Mouse (Mus musculus) testis, adult 2 months (tissue): ENCODE data around the gene Gm44973. TPM values are rescaled to one million over a fixed set of nuclear protein-coding genes. Genes with fewer than 3 reads are reported as not detected.
A peak's percentile ranks its signal among the peaks of the same experiment; 100 is the strongest.

ENCODE experiments used
- H3K27ac ChIP-seq: fragments of 200-500 bp; 2 replicates; pipeline ENCODE4 v1.5.1; 2012; ENCODE audit warnings: low read depth, low read length; ENCODE audit not compliant: control insufficient read depth, insufficient read depth
- H3K27me3 ChIP-seq: fragments of 200-500 bp; 2 replicates; pipeline ENCODE4 v1.6.1; 2012; ENCODE audit warnings: mild to moderate bottlenecking, low read length, moderate library complexity; ENCODE audit not compliant: control insufficient read depth, insufficient read depth
- H3K36me3 ChIP-seq: fragments of 200-500 bp; 2 replicates; pipeline ENCODE4 v1.6.1; 2012; ENCODE audit warnings: mild to moderate bottlenecking, low read length; ENCODE audit not compliant: control insufficient read depth, insufficient read depth
- H3K4me1 ChIP-seq: fragments of 200-500 bp; 2 replicates; pipeline ENCODE4 v1.6.1; 2012; ENCODE audit warnings: low read length; ENCODE audit not compliant: control insufficient read depth, insufficient read depth
- H3K4me3 ChIP-seq: fragments of 200-500 bp; 2 replicates; pipeline ENCODE4 v1.5.1; 2012; ENCODE audit warnings: low read depth, mild to moderate bottlenecking, low read length, moderate library complexity, mixed read lengths; ENCODE audit not compliant: control insufficient read depth
- CTCF ChIP-seq: fragments of 200-500 bp; IDR thresholded peaks from 2 replicates; pipeline ENCODE4 v1.5.1; 2012; ENCODE audit warnings: low read depth, mild to moderate bottlenecking, inconsistent platforms, low read length, moderate library complexity; ENCODE audit not compliant: control insufficient read depth, insufficient read depth, insufficient replicate concordance
- POLR2A ChIP-seq: fragments of 200-500 bp; IDR thresholded peaks from 2 replicates; pipeline ENCODE4 v1.6.1; 2012; ENCODE audit warnings: low read depth, mild to moderate bottlenecking, inconsistent platforms, low read length, moderate library complexity; ENCODE audit not compliant: control insufficient read depth
- polyA plus RNA-seq: library from polyadenylated mRNA; depleted of rRNA; stranded (reverse); fragments of >200 nt; gene quantifications from 2 replicates; pipeline ENCODE4 v1.2.3, GENCODE M21; 2012

Gene Gm44973
- polyA plus RNA-seq, 1 experiment, result not detected

- Histone ChIP-seq H3K4me1 (peaks cover 17% of the 10 kb centered on the region), H3K4me3 (no peak within 1 kb of the TSS), H3K27ac (no peak within 1 kb of the TSS), H3K27me3 (no peaks in the 10 kb centered on the region), H3K36me3 (no peaks in the 10 kb centered on the region)
- TF ChIP-seq POLR2A, result no peak
- no peak for TF ChIP-seq CTCF
Observed at GRCm38 (mm10) chr7:5033818-5034217, 18.5 kb downstream of the Gm44973 start, which contains the start of gene 4632433K11Rik. Gene 4632433K11Rik, plus strand, starts transcription at chr7:5034118.

- H3K4me3 ChIP-seq, result no peak overlapping the region
- TF ChIP-seq POLR2A, result no peak
- no peak for TF ChIP-seq CTCF
- H3K36me3 ChIP-seq, result no peaks in the 10 kb centered on the region
- no peak overlapping the region for H3K27ac ChIP-seq
- H3K4me1 ChIP-seq, result peaks cover 6% of the 10 kb centered on the region
- no peaks in the 10 kb centered on the region for H3K27me3 ChIP-seq
Observed at GRCm38 (mm10) chr7:5035628-5036027, 20.3 kb downstream of the Gm44973 start.

GRCm38 (mm10) chr7:5036136-5036535 lies 20.8 kb downstream of the Gm44973 start:
- H3K27ac ChIP-seq, result no peak overlapping the region
- no peaks in the 10 kb centered on the region for H3K27me3 ChIP-seq
- no peaks in the 10 kb centered on the region for H3K36me3 ChIP-seq
- H3K4me1 ChIP-seq, result peaks cover 3% of the 10 kb centered on the region
- TF ChIP-seq CTCF (no peak), POLR2A (no peak)
- H3K4me3 ChIP-seq, result no peak overlapping the region

GRCm38 (mm10) chr7:5037026-5037425 lies 21.7 kb downstream of the Gm44973 start:
- no peaks in the 10 kb centered on the region for H3K27me3 ChIP-seq
- TF ChIP-seq CTCF, result no peak
- no peak for TF ChIP-seq POLR2A
- no peaks in the 10 kb centered on the region; the same call in 1 of the 2 replicates for H3K4me1 ChIP-seq
- no peak overlapping the region for H3K27ac ChIP-seq
- no peaks in the 10 kb centered on the region for H3K36me3 ChIP-seq
- H3K4me3 ChIP-seq, result no peak overlapping the region

GRCm38 (mm10) chr7:5037467-5037866 lies 22.2 kb downstream of the Gm44973 start:
- no peak overlapping the region for H3K27ac ChIP-seq

DNA sequence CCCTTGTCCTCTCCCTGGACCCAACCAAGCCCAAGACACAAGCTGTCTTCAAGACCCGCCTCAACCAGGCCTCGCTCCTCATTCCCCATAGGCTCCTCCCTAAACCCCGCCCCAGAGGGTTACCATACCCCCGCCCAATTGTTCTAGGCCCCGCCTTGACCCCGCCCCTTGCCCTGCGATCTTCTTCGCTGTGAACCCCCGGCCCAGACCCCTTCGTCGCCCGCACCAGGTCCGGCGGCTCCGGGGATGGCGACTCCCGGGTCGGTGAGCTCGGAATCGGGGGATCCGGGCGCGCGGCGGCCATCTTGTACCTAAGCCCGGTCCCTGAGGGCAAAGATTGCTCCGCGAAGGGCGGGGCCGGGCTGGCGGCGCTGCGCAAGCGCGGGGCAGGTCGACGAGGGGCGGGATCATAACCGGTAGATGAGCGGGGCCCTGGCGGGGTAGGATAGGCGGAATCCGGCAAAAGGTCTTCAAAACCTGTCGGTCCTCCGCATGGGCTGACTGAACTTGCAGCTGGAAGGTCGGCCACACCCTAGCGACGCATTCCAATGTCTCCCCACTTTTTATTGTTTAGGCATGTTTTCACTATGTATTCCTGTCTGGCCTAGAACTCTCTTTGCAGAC lies 22.9 kb downstream of the Gm44973 start, which contains the start of gene Zfp784:
Gene Zfp784, minus strand, starts transcription at position 338 of the 624 bp plus-strand sequence.
- no peaks in the 10 kb centered on the region; the same call in 1 of the 2 replicates for H3K4me1 ChIP-seq
- no peaks in the 10 kb centered on the region for H3K27me3 ChIP-seq
- H3K4me3 ChIP-seq, result peak within 1 kb of the TSS; percentile 92
- peak; percentile 49 for TF ChIP-seq POLR2A
- no peak for TF ChIP-seq CTCF
- peak within 1 kb of the TSS; percentile 88 for H3K27ac ChIP-seq
- no peaks in the 10 kb centered on the region for H3K36me3 ChIP-seq

More at GRCm38 (mm10) chr7:5037467-5037866, 22.2 kb downstream of the Gm44973 start:
- peak overlapping the region; percentile 92; the same call in 1 of the 2 replicates for H3K4me3 ChIP-seq
- H3K27me3 ChIP-seq, result no peaks in the 10 kb centered on the region
- no peaks in the 10 kb centered on the region for H3K36me3 ChIP-seq
- no peak for TF ChIP-seq POLR2A
- TF ChIP-seq CTCF, result no peak
- H3K4me1 ChIP-seq, result no peaks in the 10 kb centered on the region; the same call in 1 of the 2 replicates

- Histone ChIP-seq H3K4me3 (peak overlapping the region; percentile 92), H3K4me1 (no peaks in the 10 kb centered on the region; the same call in 1 of the 2 replicates), H3K27ac (peak overlapping the region; percentile 88), H3K36me3 (no peaks in the 10 kb centered on the region), H3K27me3 (no peaks in the 10 kb centered on the region)
- no peak for TF ChIP-seq CTCF
- TF ChIP-seq POLR2A, result no peak
Observed at GRCm38 (mm10) chr7:5038940-5039339, 23.6 kb downstream of the Gm44973 start.
